Mouse (Mus musculus) intestine, embryonic 15.5 days (tissue): ENCODE measurements around the gene Srd5a3. TPM values are rescaled to one million over a fixed set of nuclear protein-coding genes. Genes with fewer than 3 reads are reported as not detected.
"Not testable (repeated sequence)": the region's sequence is repeated elsewhere in the genome, so short reads cannot be mapped to it uniquely, and the experiment has no call there.

Experiments used
- ATAC-seq: fragments of 200-750 bp; cut with Nextera tagmentation; 2 replicates; pipeline ENCODE4 v1.8.0; 2017; ENCODE audit warnings: moderate TSS enrichment, moderate library complexity
- H3K27ac ChIP-seq: fragments of 300-500 bp; sonication (generic); 2 replicates; pipeline ENCODE4 v1.5.1; 2015; ENCODE audit warnings: mild to moderate bottlenecking, inconsistent platforms
- H3K27me3 ChIP-seq: fragments of 300-500 bp; sonication (generic); replicated peaks from 2 replicates; pipeline ENCODE4 v1.6.1; 2015; ENCODE audit warnings: inconsistent platforms
- H3K36me3 ChIP-seq: fragments of 300-500 bp; sonication (generic); 2 replicates; pipeline ENCODE4 v1.6.1; 2015; ENCODE audit warnings: inconsistent platforms
- H3K4me1 ChIP-seq: fragments of 300-500 bp; sonication (generic); replicated peaks from 2 replicates; pipeline ENCODE4 v1.6.1; 2015; ENCODE audit warnings: inconsistent platforms
- H3K4me2 ChIP-seq: fragments of 300-500 bp; sonication (generic); replicated peaks from 2 replicates; pipeline ENCODE4 v1.6.1; 2015; ENCODE audit warnings: mild to moderate bottlenecking, inconsistent platforms
- H3K4me3 ChIP-seq: fragments of 300-500 bp; sonication (generic); replicated peaks from 2 replicates; pipeline ENCODE4 v1.5.1; 2015; ENCODE audit warnings: inconsistent platforms
- H3K9ac ChIP-seq: fragments of 300-500 bp; sonication (generic); 2 replicates; pipeline ENCODE4 v1.6.1; 2015; ENCODE audit warnings: inconsistent platforms
- H3K9me3 ChIP-seq: fragments of 300-500 bp; sonication (generic); 2 replicates; pipeline ENCODE4 v1.6.1; 2016; ENCODE audit warnings: inconsistent platforms
- WGBS: fragments of 180-500 bp; shearing (Covaris S2); methylation state at CpG from one replicate; pipeline ENCODE4 v1.1.7; 2015; 5-methylcytosine and 5-hydroxymethylcytosine counted together
- polyA plus RNA-seq: library from polyadenylated mRNA; unstranded; fragments of >200 nt; fragmentation: Nextera tagmentation; extraction: Ambion mirVana; gene quantifications from 2 replicates; pipeline ENCODE4 v1.2.1, GENCODE M21; 2015

Gene Srd5a3
- polyA plus RNA-seq, result 37.6 and 38.7 TPM in 2 replicates

DNA sequence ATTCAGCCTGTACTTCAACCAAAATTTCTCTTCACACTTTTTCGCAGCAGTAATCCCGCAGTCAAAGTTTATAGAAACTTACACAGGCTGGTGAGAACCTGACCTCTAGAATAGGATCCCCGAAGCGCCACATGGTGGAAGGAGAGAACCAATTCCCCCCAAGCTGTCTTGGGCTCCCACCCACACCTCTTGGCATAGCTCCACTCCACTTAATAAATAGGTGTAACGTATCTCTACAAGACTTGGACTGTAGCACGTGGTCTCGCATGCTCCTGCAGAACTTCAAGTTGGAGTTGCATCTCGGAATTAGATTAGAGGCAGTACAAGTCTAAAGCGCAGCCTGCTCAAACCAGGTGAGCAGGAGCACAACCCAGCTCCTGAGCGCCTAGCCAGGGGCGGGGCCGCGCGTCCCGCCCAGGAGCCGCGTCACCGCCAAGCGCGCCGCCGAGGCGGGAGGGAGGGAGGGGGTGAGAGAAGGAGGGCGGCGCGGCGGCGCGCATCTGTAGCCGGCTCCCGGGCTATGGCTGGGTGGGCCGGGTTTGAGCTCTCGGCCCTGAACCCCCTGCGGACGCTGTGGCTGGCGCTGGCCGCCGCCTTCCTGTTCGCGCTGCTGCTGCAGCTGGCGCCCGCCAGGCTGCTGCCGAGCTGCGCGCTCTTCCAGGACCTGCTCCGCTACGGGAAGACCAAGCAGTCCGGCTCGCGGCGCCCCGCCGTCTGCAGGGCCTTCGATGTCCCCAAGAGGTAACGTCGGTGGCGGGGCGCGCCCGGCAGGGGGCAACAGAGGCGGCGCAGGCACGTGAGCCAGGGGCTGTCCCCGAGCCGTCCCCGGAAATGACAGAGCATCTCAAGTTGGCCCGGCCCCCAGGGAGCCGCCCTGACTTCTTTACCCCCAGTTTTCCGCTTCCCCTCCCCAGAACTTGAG is at the start of gene Srd5a3:
Gene Srd5a3, plus strand, starts transcription at position 464 of the 922 bp plus-strand sequence.
- Histone ChIP-seq H3K27ac (peak within 1 kb of the TSS; percentile 99), H3K9me3 (no peaks in the 10 kb centered on the region), H3K4me3 (peak within 1 kb of the TSS; percentile 82), H3K27me3 (no peaks in the 10 kb centered on the region), H3K4me1 (peaks cover 9% of the 10 kb centered on the region), H3K4me2 (peak within 1 kb of the TSS; percentile 67), H3K9ac (peak within 1 kb of the TSS; percentile 94), H3K36me3 (no peaks in the 10 kb centered on the region)
- ATAC-seq, result peak; percentile 99
- under 1% methylated on average over 68 of the region's 69 CpGs for WGBS

DNA sequence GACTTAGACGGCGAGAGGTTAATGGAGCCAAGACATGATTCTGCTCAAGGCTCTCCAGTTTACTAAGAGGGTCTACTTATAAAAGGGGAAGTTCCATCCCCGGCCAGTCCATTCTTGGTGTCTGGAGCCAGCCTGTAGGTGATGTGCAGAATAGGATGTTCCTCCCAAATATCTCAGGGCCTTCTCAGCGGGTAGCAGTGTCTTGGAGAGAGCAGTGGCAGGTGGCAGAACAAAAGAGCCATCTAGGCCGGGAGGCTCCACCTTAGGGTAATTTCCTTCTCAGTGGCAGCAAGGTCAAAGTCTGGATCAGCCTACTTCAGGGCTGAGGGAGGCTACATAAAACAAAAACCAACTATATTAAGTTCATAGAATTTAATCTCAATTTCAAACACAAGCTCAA is 36.3 kb upstream of the Srd5a3 start:
- not testable (repeated sequence) for H3K9me3 ChIP-seq, H3K36me3 ChIP-seq, H3K4me1 ChIP-seq, ATAC-seq, H3K27me3 ChIP-seq, H3K9ac ChIP-seq, H3K4me3 ChIP-seq, H3K4me2 ChIP-seq, H3K27ac ChIP-seq
- 72% methylated on average over 5 of the region's 5 CpGs for WGBS

DNA sequence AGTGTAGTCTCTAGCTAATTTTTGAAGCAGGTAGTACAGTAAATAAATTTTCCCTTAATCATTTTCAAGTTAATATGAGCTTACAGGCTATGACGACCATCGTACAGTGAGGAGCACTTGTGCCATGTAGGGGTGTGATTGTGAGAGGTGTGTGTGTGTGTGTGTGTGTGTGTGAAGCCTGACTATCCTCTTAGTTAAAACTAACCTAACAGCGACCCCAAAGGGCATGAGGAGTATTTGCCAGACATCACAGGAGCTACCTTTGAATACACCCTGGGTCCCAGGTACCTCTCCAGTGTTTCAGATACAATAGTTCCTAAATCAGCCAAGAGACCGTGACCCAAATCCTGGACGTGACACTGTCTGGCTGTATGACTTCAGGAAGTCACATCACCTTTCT is 32.8 kb upstream of the Srd5a3 start:
- no peaks in the 10 kb centered on the region for H3K4me1 ChIP-seq
- no peak for ATAC-seq

DNA sequence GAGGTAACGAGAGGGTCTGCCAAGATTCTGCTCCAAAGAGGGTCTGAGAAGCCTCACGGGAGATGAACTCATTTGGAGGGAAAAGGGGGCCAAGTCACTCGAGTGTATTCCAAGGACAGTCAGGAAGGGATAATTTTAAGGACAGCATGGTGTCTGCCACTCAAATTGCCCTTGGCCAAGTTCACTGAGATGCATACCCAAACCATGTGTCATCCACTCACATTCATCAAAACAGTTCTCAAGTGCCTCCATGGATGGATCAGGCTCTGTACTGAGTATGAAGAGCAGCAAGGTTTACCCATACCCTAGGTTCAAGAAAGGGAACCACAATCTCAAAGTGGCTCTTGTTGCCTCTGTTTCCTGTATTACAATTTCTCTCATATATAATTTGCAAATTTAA is 31.6 kb upstream of the Srd5a3 start:
- Histone ChIP-seq H3K36me3 (no peaks in the 10 kb centered on the region), H3K4me1 (no peaks in the 10 kb centered on the region), H3K9me3 (no peaks in the 10 kb centered on the region), H3K27me3 (no peaks in the 10 kb centered on the region), H3K4me3 (no peak overlapping the region), H3K27ac (no peak overlapping the region), H3K4me2 (no peak overlapping the region), H3K9ac (no peak overlapping the region)
- ATAC-seq, result no peak
- WGBS, result 67% methylated on average over 3 of the region's 3 CpGs

More for the DNA sequence above, 32.8 kb upstream of the Srd5a3 start:
- H3K36me3 ChIP-seq, result no peaks in the 10 kb centered on the region
- H3K4me2 ChIP-seq, result no peak overlapping the region
- H3K27me3 ChIP-seq, result no peaks in the 10 kb centered on the region
- WGBS, result 77% methylated on average over 5 of the region's 5 CpGs
- no peak overlapping the region for H3K4me3 ChIP-seq
- H3K27ac ChIP-seq, result no peak overlapping the region
- H3K9me3 ChIP-seq, result no peaks in the 10 kb centered on the region
- no peak overlapping the region for H3K9ac ChIP-seq

DNA sequence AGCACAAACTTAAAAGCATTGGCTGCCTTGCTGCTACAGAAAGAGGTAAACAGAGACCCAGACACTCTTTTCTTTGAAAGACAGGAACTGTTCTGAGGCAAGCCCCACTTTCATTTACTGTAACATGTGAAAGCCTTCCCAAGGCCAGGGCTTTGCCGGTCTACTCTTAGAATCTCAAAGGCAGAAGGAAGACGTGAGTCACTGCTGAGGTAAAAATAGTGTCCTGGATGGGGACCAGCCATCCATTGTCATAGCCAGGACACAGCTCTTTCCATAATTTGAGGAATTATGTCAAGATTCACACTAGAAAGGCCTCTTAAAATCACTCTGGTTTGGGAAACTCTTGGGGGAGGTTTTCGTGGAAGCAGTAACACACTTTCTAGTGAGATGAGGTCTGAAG is 28.9 kb upstream of the Srd5a3 start:
- 79% methylated on average over 3 of the region's 3 CpGs for WGBS
- Histone ChIP-seq H3K4me2 (no peak overlapping the region), H3K4me1 (no peaks in the 10 kb centered on the region), H3K27ac (no peak overlapping the region), H3K9ac (no peak overlapping the region), H3K9me3 (no peaks in the 10 kb centered on the region), H3K36me3 (no peaks in the 10 kb centered on the region), H3K27me3 (no peaks in the 10 kb centered on the region), H3K4me3 (no peak overlapping the region)
- no peak for ATAC-seq

DNA sequence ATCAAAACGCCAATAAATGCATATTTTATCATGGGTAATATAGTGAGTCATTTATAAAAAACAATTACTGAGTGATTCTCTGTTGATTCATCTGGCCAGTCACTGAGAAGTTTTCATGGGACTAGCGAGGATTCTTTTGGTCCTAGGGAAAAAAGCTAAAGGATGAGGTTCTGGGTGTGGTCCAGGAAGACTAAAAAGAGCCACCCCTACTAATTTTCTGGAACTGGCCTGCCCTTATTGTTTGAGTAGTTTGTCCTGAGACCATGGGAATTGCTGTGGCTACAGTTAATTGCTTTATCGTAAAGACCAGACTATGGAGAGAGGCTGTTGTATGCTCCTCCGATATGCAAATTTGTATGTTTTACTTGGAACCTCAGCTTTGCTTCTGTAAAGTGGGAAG is 28.1 kb upstream of the Srd5a3 start:
- Histone ChIP-seq H3K4me3 (no peak overlapping the region), H3K27me3 (no peaks in the 10 kb centered on the region), H3K27ac (no peak overlapping the region), H3K36me3 (no peaks in the 10 kb centered on the region), H3K9me3 (no peaks in the 10 kb centered on the region), H3K4me2 (no peak overlapping the region), H3K9ac (no peak overlapping the region), H3K4me1 (no peaks in the 10 kb centered on the region)
- WGBS, result 79% methylated on average over 4 of the region's 4 CpGs
- no peak for ATAC-seq

DNA sequence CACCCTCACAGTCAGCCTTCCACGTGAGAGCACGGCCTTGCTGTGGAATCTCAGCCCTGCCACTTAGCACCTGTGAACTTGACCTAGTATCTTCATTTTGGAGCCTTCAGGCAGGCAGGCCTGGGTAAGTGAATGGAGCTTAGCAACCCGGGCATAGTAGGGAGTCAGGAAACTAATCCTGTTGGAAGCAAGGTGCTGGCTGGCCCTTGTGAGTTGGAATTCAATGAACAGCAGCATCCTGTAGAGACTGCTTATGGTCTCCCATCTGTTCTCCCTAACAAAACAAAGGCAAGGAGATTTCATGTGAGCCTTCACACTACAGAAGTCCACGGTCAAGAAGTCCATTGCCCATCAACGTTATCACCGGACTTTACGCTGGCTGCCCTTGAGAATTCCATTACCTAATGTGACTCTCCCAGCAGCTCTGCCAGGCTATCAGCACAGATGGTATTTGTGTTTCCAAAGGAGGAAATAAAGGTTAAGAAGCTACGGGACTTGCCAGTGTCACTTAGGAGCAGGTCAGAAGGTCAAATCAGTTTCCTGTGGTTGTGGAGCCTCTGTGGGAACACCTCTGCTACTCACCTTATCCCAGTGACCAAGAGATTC is 24.5 kb upstream of the Srd5a3 start:
- Histone ChIP-seq H3K4me1 (no peaks in the 10 kb centered on the region), H3K4me3 (no peak overlapping the region), H3K27ac (no peak overlapping the region), H3K9ac (no peak overlapping the region), H3K36me3 (no peaks in the 10 kb centered on the region), H3K4me2 (no peak overlapping the region), H3K27me3 (no peaks in the 10 kb centered on the region), H3K9me3 (no peaks in the 10 kb centered on the region)
- WGBS, result 65% methylated on average over 8 of the region's 8 CpGs
- ATAC-seq, result no peak

DNA sequence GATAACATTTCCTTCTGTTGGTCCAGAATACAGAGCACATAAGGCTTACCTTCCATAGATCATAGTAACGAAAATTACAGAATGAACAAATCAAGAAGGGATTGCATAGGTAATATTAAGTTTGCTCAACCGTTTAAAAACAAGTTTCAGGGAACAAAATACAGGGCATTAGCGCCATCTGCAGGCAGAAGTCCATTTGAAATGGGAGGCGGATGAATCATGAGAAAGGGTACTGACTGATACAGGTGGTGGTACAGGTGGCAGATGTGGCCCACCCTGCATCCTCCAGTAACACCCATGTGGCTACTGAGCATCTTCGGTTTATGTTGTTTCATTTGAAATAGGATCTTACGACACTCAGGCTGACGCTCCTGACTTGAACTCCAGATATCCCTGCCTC is 21.6 kb upstream of the Srd5a3 start:
- no peak overlapping the region for H3K4me3 ChIP-seq
- no peaks in the 10 kb centered on the region for H3K9me3 ChIP-seq
- no peak overlapping the region for H3K4me2 ChIP-seq
- no peaks in the 10 kb centered on the region for H3K27me3 ChIP-seq
- H3K36me3 ChIP-seq, result no peaks in the 10 kb centered on the region
- no peak overlapping the region for H3K27ac ChIP-seq
- H3K9ac ChIP-seq, result no peak overlapping the region
- 34% methylated on average over 7 of the region's 7 CpGs for WGBS
- no peak for ATAC-seq
- no peaks in the 10 kb centered on the region for H3K4me1 ChIP-seq

DNA sequence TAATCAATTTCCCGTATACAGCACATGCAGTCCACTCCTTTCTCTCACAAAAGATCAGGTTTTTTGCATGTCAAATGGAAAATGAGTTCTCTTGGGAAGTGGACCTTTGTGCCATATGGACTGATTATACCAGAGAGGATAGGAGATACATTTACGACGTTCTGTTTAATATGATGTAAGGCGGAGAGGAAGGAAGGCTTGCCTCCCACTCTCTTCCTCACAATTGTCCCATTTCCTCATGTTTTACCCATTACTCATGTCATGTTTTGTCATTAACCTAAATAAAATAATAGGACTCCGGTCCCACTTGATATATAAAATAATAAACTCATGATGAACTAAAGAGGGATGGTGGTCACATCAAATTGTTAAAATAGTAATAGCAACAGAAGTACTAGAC is 19.4 kb upstream of the Srd5a3 start:
- WGBS, result 75% methylated on average over 5 of the region's 5 CpGs
- H3K4me2 ChIP-seq, result no peak overlapping the region
- H3K4me3 ChIP-seq, result no peak overlapping the region
- no peaks in the 10 kb centered on the region for H3K4me1 ChIP-seq
- no peaks in the 10 kb centered on the region for H3K36me3 ChIP-seq
- ATAC-seq, result no peak
- no peak overlapping the region for H3K9ac ChIP-seq
- H3K9me3 ChIP-seq, result no peaks in the 10 kb centered on the region
- no peak overlapping the region for H3K27ac ChIP-seq
- H3K27me3 ChIP-seq, result no peaks in the 10 kb centered on the region

DNA sequence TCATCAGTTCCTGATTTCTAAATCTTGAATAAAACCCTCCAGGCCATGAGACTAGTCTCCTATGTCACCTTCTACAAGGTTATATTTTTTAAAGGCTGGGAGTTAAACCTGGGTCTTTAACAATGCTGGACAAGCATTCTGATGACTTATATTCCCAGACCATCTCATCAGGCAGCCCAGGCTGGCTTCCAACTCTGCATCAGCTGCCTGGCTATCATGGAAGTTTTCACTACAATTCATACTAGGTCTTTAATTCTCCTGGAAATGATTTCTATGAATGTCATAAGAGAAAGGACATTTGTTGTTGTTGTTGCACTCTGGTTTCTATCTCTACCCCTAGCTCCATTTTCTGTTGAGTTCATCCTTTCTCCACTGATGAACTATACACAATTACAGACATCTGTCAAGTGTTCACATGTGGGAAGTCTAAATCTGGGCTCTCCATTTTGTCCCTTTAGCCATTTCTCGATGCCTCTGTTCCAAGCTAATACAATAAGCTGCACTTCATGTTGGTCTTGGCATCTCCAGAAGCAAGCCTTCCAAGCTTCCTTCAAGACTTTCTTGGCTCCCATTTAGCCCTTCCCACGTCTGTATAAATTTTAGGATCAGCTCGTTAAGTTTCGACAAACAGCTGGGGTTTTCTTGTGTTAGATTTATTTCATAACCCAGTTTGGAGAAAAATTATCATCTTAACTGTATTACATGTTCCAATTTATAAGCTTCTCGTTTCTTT is 12.3 kb upstream of the Srd5a3 start:
- no peak overlapping the region for H3K27ac ChIP-seq
- 71% methylated on average over 5 of the region's 5 CpGs for WGBS
- no peaks in the 10 kb centered on the region for H3K4me1 ChIP-seq
- H3K27me3 ChIP-seq, result no peaks in the 10 kb centered on the region
- no peaks in the 10 kb centered on the region for H3K9me3 ChIP-seq
- H3K36me3 ChIP-seq, result no peaks in the 10 kb centered on the region
- no peak overlapping the region for H3K4me2 ChIP-seq
- no peak overlapping the region for H3K9ac ChIP-seq
- no peak for ATAC-seq
- no peak overlapping the region for H3K4me3 ChIP-seq

DNA sequence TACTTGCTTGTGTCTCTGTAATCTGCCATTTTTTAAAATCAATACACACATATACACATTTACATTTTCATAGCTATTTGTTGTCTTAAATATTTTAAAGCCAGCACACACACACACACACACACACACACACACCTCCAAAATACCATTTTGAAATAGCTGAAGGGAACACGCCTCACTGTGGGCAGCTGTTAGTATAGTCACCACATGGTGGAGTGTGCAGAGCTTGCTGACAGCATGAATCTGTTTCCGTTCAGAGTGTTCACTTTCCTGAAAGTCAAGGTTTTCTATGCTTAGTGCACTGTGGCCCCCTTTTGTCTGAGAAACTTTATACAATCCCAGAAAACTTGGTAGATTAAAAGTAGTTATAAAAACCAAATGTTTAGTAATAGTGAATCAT is 9.8 kb upstream of the Srd5a3 start:
- H3K9me3 ChIP-seq, result no peaks in the 10 kb centered on the region
- no peak for ATAC-seq
- H3K4me2 ChIP-seq, result no peak overlapping the region
- H3K27me3 ChIP-seq, result no peaks in the 10 kb centered on the region
- WGBS, result 42% methylated on average over 2 of the region's 2 CpGs
- no peaks in the 10 kb centered on the region for H3K4me1 ChIP-seq
- no peak overlapping the region for H3K4me3 ChIP-seq
- H3K9ac ChIP-seq, result no peak overlapping the region
- no peak overlapping the region for H3K27ac ChIP-seq
- H3K36me3 ChIP-seq, result no peaks in the 10 kb centered on the region

DNA sequence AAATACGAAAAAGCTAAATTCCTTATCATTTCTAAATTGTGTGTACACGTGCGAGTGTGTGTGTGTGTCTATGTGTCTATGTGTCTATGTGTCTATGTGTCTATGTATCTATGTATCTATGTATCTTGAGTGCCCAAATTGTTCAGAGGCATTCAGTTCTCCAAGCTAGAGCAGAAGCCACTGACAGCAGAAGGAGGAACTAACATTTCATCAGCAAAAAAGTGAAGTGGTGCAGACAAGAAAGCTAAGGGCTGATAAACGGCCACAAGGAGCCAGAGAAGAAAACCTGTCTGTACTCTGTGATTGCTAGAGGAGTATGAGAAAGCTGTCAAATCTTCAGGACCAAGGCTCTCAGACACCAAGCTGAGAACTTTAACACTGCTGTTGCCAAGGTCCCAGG is 8.1 kb upstream of the Srd5a3 start:
- no peak for ATAC-seq
- no peaks in the 10 kb centered on the region for H3K27me3 ChIP-seq

More for the DNA sequence above, 8.1 kb upstream of the Srd5a3 start:
- WGBS, result 77% methylated on average over 4 of the region's 4 CpGs
- H3K9me3 ChIP-seq, result no peaks in the 10 kb centered on the region
- no peaks in the 10 kb centered on the region for H3K36me3 ChIP-seq
- no peak overlapping the region for H3K4me2 ChIP-seq
- no peak overlapping the region for H3K27ac ChIP-seq
- H3K9ac ChIP-seq, result no peak overlapping the region
- no peak overlapping the region for H3K4me3 ChIP-seq
- no peaks in the 10 kb centered on the region for H3K4me1 ChIP-seq
